Mouse (Mus musculus): ENCODE results near the gene Hist2h2ac.

DNA sequence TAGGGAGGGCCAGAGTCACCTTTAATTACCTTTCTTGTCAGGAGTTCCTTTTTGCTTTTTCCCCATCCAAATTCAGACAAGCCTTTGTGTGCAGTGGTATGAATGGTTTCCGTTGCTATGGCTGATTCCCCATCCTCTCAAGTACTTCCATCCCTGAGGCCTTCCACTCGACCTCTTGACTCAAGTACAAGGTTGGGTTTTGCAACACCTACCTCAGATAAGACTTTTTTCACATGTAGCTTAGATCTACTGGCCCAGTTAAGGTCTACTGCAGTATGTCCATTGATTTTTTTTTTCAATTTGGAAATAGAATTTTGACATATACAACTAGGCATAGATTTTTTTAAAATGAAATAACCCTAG, 11.1 kb upstream of the Hist2h2ac start:
- TF ChIP-seq POLR2A (IDR thresholded peaks at IDR 0.05; ENCODE audit: borderline replicate concordance, extremely low read depth, insufficient read depth, insufficient read length, poor library complexity, severe bottlenecking) (no peak), CTCF (IDR thresholded peaks at IDR 0.05; ENCODE audit: borderline replicate concordance, extremely low read depth, insufficient read depth, insufficient read length) (no peak)

Measured in brain, embryonic 14.5 days (tissue).